Mouse (Mus musculus): ENCODE measurements around the gene Trmt44. TPM values are rescaled to one million over a fixed set of nuclear protein-coding genes. Genes with fewer than 3 reads are reported as not detected.
A peak's percentile ranks its signal among the peaks of the same experiment; 100 is the strongest.

The Trmt44 gene
- total and polyA plus RNA-seq, 2 experiments, result 2.1 to 2.6 TPM

- WGBS, result 83% methylated on average over 11 of the region's 11 CpGs
- no peaks in the 10 kb centered on the region for H3K4me1 ChIP-seq (ENCODE audit: control insufficient read depth, insufficient read depth, low read length)
- no peaks in the 10 kb centered on the region for H3K27me3 ChIP-seq (ENCODE audit: control insufficient read depth, insufficient read depth, low read length)
- no peaks in the 10 kb centered on the region for H3K36me3 ChIP-seq (ENCODE audit: control insufficient read depth, insufficient read depth, low read length)
- H3K4me3 ChIP-seq (ENCODE audit: insufficient read depth, low read depth, low read length), result no peak overlapping the region
- H3K27ac ChIP-seq (replicated peaks; ENCODE audit: insufficient read depth, low read depth, low read length), result no peak overlapping the region
- no peak for DNase-seq (ENCODE audit: extremely low read depth, low read depth, low spot score)
- no peak overlapping the region for H3K9ac ChIP-seq (ENCODE audit: low read depth, low read length)
- TF ChIP-seq CTCF (IDR thresholded peaks at IDR 0.05; ENCODE audit: low read depth, low read length) (no peak), POLR2A (IDR thresholded peaks at IDR 0.05; ENCODE audit: extremely low read depth, insufficient read depth, low read length) (no peak)
- H3K79me2 ChIP-seq (ENCODE audit: control insufficient read depth, insufficient read depth, low read length), result no peaks in the 10 kb centered on the region
These were observed 58.1 kb downstream of the Trmt44 start for GRCm38 (mm10) chr5:35516781-35517180.

- Histone ChIP-seq H3K4me3 (ENCODE audit: insufficient read depth, low read depth, low read length) (no peak overlapping the region), H3K27ac (replicated peaks; ENCODE audit: insufficient read depth, low read depth, low read length) (no peak overlapping the region), H3K4me1 (ENCODE audit: control insufficient read depth, insufficient read depth, low read length) (no peaks in the 10 kb centered on the region), H3K36me3 (ENCODE audit: control insufficient read depth, insufficient read depth, low read length) (no peaks in the 10 kb centered on the region), H3K79me2 (ENCODE audit: control insufficient read depth, insufficient read depth, low read length) (no peaks in the 10 kb centered on the region), H3K9ac (ENCODE audit: low read depth, low read length) (no peak overlapping the region), H3K27me3 (ENCODE audit: control insufficient read depth, insufficient read depth, low read length) (no peaks in the 10 kb centered on the region)
- peak; percentile 38 for DNase-seq (ENCODE audit: extremely low read depth, low read depth, low spot score)
- TF ChIP-seq CTCF (IDR thresholded peaks at IDR 0.05; ENCODE audit: low read depth, low read length), result peak; percentile 86
- TF ChIP-seq POLR2A (IDR thresholded peaks at IDR 0.05; ENCODE audit: extremely low read depth, insufficient read depth, low read length), result no peak
- 11% methylated on average over 5 of the region's 5 CpGs for WGBS
These were observed 64.3 kb downstream of the Trmt44 start for GRCm38 (mm10) chr5:35510589-35510988.

Other genes with a start within 250 kb of the Trmt44 start
- gene Hmx1, start 186.0 kb downstream of the Trmt44 start, total RNA-seq (2014; rRNA removed), result not detected in 2 replicates
- not detected in 2 replicates for gene Hmx1, start 186.0 kb downstream of the Trmt44 start, polyA plus RNA-seq (2012; rRNA removed)
- 0.54 and 0.55 TPM in 2 replicates for gene Cpz, start 49.4 kb downstream of the Trmt44 start, total RNA-seq (2014; rRNA removed)
- 1.2 and 1.6 TPM in 2 replicates for gene Cpz, start 49.4 kb downstream of the Trmt44 start, polyA plus RNA-seq (2012; rRNA removed)
- gene Acox3, start 8.0 kb upstream of the Trmt44 start, total RNA-seq (2014; rRNA removed), result 22.6 and 24.1 TPM in 2 replicates
- gene Acox3, start 8.0 kb upstream of the Trmt44 start, polyA plus RNA-seq (2012; rRNA removed), result 18.0 and 22.9 TPM in 2 replicates
- gene Htra3, start 104.7 kb upstream of the Trmt44 start, total RNA-seq (2014; rRNA removed), result 0.83 and 1.2 TPM in 2 replicates
- gene Htra3, start 104.7 kb upstream of the Trmt44 start, polyA plus RNA-seq (2012; rRNA removed), result 0.97 and 1.3 TPM in 2 replicates
- 4.8 and 5.2 TPM in 2 replicates for gene Sh3tc1, start 164.9 kb upstream of the Trmt44 start, total RNA-seq (2014; rRNA removed)
- 2.1 and 3.0 TPM in 2 replicates for gene Sh3tc1, start 164.9 kb upstream of the Trmt44 start, polyA plus RNA-seq (2012; rRNA removed)
- gene Ablim2, start 182.8 kb upstream of the Trmt44 start, total RNA-seq (2014; rRNA removed), result 1.9 and 2.3 TPM in 2 replicates
- gene Ablim2, start 182.8 kb upstream of the Trmt44 start, polyA plus RNA-seq (2012; rRNA removed), result 3.5 and 5.9 TPM in 2 replicates